Mouse (Mus musculus) macrophage (primary cell): ENCODE measurements around the gene Bpifb9a. TPM values are rescaled to one million over a fixed set of nuclear protein-coding genes. Genes with fewer than 3 reads are reported as not detected.
"Not testable (repeated sequence)": the region's sequence is repeated elsewhere in the genome, so short reads cannot be mapped to it uniquely, and the experiment has no call there.

Experiments
- H3K27ac ChIP-seq: fragments of 350-480 bp; formaldehyde crosslinking; 2 replicates; pipeline ENCODE4 v1.9.0; 2021
- H3K36me3 ChIP-seq: fragments of 350-480 bp; formaldehyde crosslinking; 2 replicates; pipeline ENCODE4 v1.9.0; 2021; ENCODE audit errors: inconsistent target
- H3K4me3 ChIP-seq: fragments of 350-480 bp; formaldehyde crosslinking; 2 replicates; pipeline ENCODE4 v1.9.0; 2021; ENCODE audit errors: inconsistent target
- H3K79me2 ChIP-seq: fragments of 350-480 bp; formaldehyde crosslinking; 2 replicates; pipeline ENCODE4 v1.9.0; 2021; ENCODE audit errors: inconsistent target
- WGBS: methylation state at CpG from one replicate; pipeline ENCODE4 v1.1.7; 2026; ENCODE audit warnings: inconsistent platforms; ENCODE audit not compliant: missing documents; 5-methylcytosine and 5-hydroxymethylcytosine counted together
- polyA plus RNA-seq: library from polyadenylated mRNA; stranded (reverse); fragments of 250-400 nt; gene quantifications from 3 replicates; pipeline ENCODE4 v1.2.4, GENCODE M21; 2018; ENCODE audit warnings: inconsistent platforms

Gene Bpifb9a
- polyA plus RNA-seq, 1 experiment from 2014 or later: not detected

DNA sequence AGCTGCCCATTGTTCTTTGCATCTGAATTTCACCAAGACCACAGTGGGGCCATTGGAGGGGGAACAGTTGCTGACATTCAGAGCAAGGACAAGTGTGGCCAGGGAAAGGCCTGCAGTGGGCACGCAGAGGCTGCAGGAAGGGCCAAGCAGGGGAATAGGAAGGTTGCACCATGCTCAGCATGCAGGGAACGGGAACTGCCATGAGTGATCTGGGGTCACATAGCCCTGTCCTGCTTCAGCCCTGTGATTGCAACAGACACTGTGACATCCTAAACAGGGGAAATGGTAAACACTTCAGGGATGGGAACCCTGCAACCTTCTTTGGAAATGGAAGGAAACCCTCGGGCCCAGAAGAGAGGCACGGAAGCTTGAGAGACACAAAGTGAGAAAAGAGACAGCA is 2.4 kb upstream of the Bpifb9a start:
- WGBS: no CpG with 5 or more reads among the region's 4 CpGs
- H3K27ac ChIP-seq, H3K79me2 ChIP-seq, H3K36me3 ChIP-seq, H3K4me3 ChIP-seq: not testable (repeated sequence)

- H3K79me2 ChIP-seq: no peaks in the 10 kb centered on the region
- no peak overlapping the region for H3K4me3 ChIP-seq
- H3K27ac ChIP-seq: no peak overlapping the region
- no peaks in the 10 kb centered on the region for H3K36me3 ChIP-seq
- 88% methylated on average over 4 of the region's 4 CpGs for WGBS
Measured at GRCm38 (mm10) chr2:154255770-154256169, 1.9 kb upstream of the Bpifb9a start.

- H3K36me3 ChIP-seq, H3K27ac ChIP-seq: not testable (repeated sequence)
- 47% methylated on average over 2 of the region's 3 CpGs for WGBS
Measured at GRCm38 (mm10) chr2:154264397-154264796, 6.7 kb downstream of the Bpifb9a start.

GRCm38 (mm10) chr2:154291866-154292265 is 34.2 kb downstream of the Bpifb9a start:
- not testable (repeated sequence) for H3K27ac ChIP-seq, H3K36me3 ChIP-seq, H3K79me2 ChIP-seq, H3K4me3 ChIP-seq
- 94% methylated on average over 3 of the region's 3 CpGs for WGBS

More at GRCm38 (mm10) chr2:154264397-154264796, 6.7 kb downstream of the Bpifb9a start:
- not testable (repeated sequence) for H3K4me3 ChIP-seq, H3K79me2 ChIP-seq

- Histone ChIP-seq H3K79me2 (no peaks in the 10 kb centered on the region), H3K4me3 (no peak overlapping the region), H3K27ac (no peak overlapping the region), H3K36me3 (no peaks in the 10 kb centered on the region)
- WGBS: 86% methylated on average over 1 of the region's 1 CpGs
Measured at GRCm38 (mm10) chr2:154292833-154293232, 35.2 kb downstream of the Bpifb9a start.

DNA sequence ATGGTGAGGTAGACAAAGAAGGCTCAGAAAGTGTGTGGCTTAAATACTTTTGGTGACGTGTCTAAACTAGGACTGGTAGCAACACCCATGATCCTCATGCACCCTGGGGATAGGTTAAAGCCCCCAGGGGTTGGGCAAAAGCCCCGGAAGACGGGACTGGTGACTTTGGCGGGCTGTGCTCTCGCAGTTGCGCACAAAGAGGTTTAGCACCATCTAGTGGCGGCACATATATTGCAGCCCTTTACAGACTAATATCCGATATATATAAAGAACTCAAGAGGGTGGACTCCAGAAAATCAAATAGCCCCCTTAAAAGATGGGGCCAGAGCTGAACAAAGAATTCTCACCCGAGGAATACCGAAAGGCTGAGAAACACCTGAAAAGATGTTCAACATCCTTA is 37.1 kb downstream of the Bpifb9a start:
- H3K79me2 ChIP-seq, H3K36me3 ChIP-seq, H3K4me3 ChIP-seq, H3K27ac ChIP-seq: not testable (repeated sequence)
- WGBS: 4% methylated on average over 9 of the region's 10 CpGs

- 15% methylated on average over 1 of the region's 1 CpGs for WGBS
- Histone ChIP-seq H3K4me3 (no peak overlapping the region), H3K79me2 (no peaks in the 10 kb centered on the region), H3K27ac (no peak overlapping the region), H3K36me3 (no peaks in the 10 kb centered on the region)
Measured at GRCm38 (mm10) chr2:154300496-154300895, 42.8 kb downstream of the Bpifb9a start.

- Histone ChIP-seq H3K79me2 (no peaks in the 10 kb centered on the region), H3K36me3 (no peaks in the 10 kb centered on the region), H3K4me3 (no peak overlapping the region), H3K27ac (no peak overlapping the region)
- 97% methylated on average over 3 of the region's 3 CpGs for WGBS
Measured at GRCm38 (mm10) chr2:154301763-154302162, 44.1 kb downstream of the Bpifb9a start.

DNA sequence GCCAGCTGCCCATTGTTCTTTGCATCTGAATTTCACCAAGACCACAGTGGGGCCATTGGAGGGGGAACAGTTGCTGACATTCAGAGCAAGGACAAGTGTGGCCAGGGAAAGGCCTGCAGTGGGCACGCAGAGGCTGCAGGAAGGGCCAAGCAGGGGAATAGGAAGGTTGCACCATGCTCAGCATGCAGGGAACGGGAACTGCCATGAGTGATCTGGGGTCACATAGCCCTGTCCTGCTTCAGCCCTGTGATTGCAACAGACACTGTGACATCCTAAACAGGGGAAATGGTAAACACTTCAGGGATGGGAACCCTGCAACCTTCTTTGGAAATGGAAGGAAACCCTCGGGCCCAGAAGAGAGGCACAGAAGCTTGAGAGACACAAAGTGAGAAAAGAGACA is 47.0 kb downstream of the Bpifb9a start:
- H3K27ac ChIP-seq, H3K4me3 ChIP-seq, H3K36me3 ChIP-seq, H3K79me2 ChIP-seq: not testable (repeated sequence)
- WGBS: no CpG with 5 or more reads among the region's 3 CpGs

GRCm38 (mm10) chr2:154306927-154307326 is 49.3 kb downstream of the Bpifb9a start, which contains the start of gene Bpifb9b:
TSS of gene Bpifb9b (plus strand) at chr2:154307227.
- 85% methylated on average over 4 of the region's 4 CpGs for WGBS
- H3K27ac ChIP-seq, H3K36me3 ChIP-seq: not testable (repeated sequence)

DNA sequence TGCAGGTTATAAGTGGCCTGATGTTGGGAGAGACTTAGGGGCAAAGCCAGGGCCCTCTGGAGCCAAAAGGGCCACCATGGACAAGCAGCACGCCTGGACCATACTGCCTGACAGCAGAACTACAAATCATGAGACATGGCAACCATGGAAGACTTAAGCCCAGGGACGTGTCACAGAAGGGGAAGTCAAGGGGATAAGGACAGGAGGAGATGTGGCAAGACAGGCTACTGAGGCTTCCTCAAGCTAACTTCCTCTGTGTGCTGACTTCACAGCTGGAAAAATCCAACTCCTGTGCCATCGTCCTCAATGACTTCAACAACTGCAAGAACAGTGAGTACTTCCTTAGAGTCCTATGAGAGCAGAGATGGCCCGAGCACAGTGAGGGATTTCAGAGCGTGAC is 56.1 kb downstream of the Bpifb9a start:
- not testable (repeated sequence) for H3K79me2 ChIP-seq, H3K36me3 ChIP-seq, H3K27ac ChIP-seq, H3K4me3 ChIP-seq
- WGBS: 60% methylated on average over 2 of the region's 5 CpGs

More at GRCm38 (mm10) chr2:154306927-154307326, 49.3 kb downstream of the Bpifb9a start, which contains the start of gene Bpifb9b:
- H3K79me2 ChIP-seq, H3K4me3 ChIP-seq: not testable (repeated sequence)

Other genes with a start within 250 kb of the Bpifb9a start
- not detected in 3 replicates for gene Bpifa2, start 249.6 kb upstream of the Bpifb9a start, polyA plus RNA-seq
- gene Bpifa3, start 127.5 kb upstream of the Bpifb9a start, polyA plus RNA-seq: not detected in 3 replicates
- not detected in 3 replicates for gene Bpifa1, start 115.0 kb upstream of the Bpifb9a start, polyA plus RNA-seq
- gene Bpifa5, start 95.2 kb upstream of the Bpifb9a start, polyA plus RNA-seq: not detected in 3 replicates
- gene Bpifb1, start 67.0 kb upstream of the Bpifb9a start, polyA plus RNA-seq: not detected in 3 replicates
- gene Bpifb5, start 34.1 kb upstream of the Bpifb9a start, polyA plus RNA-seq: not detected in 3 replicates
- gene Bpifb9b, start 49.4 kb downstream of the Bpifb9a start, polyA plus RNA-seq: not detected in 3 replicates
- gene Cdk5rap1, start 115.2 kb downstream of the Bpifb9a start, polyA plus RNA-seq: 4.0 to 6.2 TPM (median 5.3 TPM) in 3 replicates
- gene Snta1, start 150.2 kb downstream of the Bpifb9a start, polyA plus RNA-seq: 2.9 to 11.4 TPM (median 6.1 TPM) in 3 replicates
- gene Cbfa2t2, start 178.6 kb downstream of the Bpifb9a start, polyA plus RNA-seq: 8.0 to 9.7 TPM (median 9.0 TPM) in 3 replicates